Mouse (Mus musculus) limb, embryonic 10.5 days (tissue): Measurements from ENCODE around the gene Prrc2b. TPM values are rescaled to one million over a fixed set of nuclear protein-coding genes. Genes with fewer than 3 reads are reported as not detected.

Source experiments
- DNase-seq: peaks from one replicate; pipeline ENCODE4 v3.0.0-alpha.2; 2017; ENCODE audit warnings: low spot score
- H3K27ac ChIP-seq: fragments of 300-500 bp; sonication (generic); 2 replicates; pipeline ENCODE4 v1.5.1; 2016; ENCODE audit warnings: mild to moderate bottlenecking
- H3K27me3 ChIP-seq: fragments of 300-500 bp; sonication (generic); 2 replicates; pipeline ENCODE4 v1.6.1; 2016; ENCODE audit warnings: low read depth, mild to moderate bottlenecking; ENCODE audit not compliant: poor library complexity, severe bottlenecking
- H3K36me3 ChIP-seq: fragments of 300-500 bp; sonication (generic); 2 replicates; pipeline ENCODE4 v1.6.1; 2016; ENCODE audit warnings: mild to moderate bottlenecking, moderate library complexity
- H3K4me1 ChIP-seq: fragments of 300-500 bp; sonication (generic); 2 replicates; pipeline ENCODE4 v1.6.1; 2016
- H3K4me3 ChIP-seq: fragments of 300-500 bp; sonication (generic); 2 replicates; pipeline ENCODE4 v1.5.1; 2016; ENCODE audit warnings: mild to moderate bottlenecking, moderate library complexity
- H3K9me3 ChIP-seq: fragments of 300-500 bp; sonication (generic); replicated peaks from 2 replicates; pipeline ENCODE4 v1.6.1; 2016; ENCODE audit warnings: mild to moderate bottlenecking
- WGBS: fragments of 180-500 bp; shearing (Covaris S2); methylation state at CpG from one replicate; pipeline ENCODE4 v1.1.7; 2016; 5-methylcytosine and 5-hydroxymethylcytosine counted together
- microRNA-seq: library from miRNA; unstranded; fragments of <30 nt; microRNA quantifications from one replicate; pipeline ENCODE4, GENCODE M21; 2017
- polyA plus RNA-seq: library from polyadenylated mRNA; unstranded; fragments of >200 nt; fragmentation: Nextera tagmentation; extraction: Ambion mirVana; gene quantifications from 2 replicates; pipeline ENCODE4 v1.2.1, GENCODE M21; 2016

The Prrc2b gene
- polyA plus RNA-seq, 1 experiment from 2014 or later, result 80.3 TPM

- H3K36me3 ChIP-seq, result peaks cover 44% of the 10 kb centered on the region
- H3K4me1 ChIP-seq, result peaks cover 19% of the 10 kb centered on the region
- H3K27me3 ChIP-seq, result no peaks in the 10 kb centered on the region
- H3K27ac ChIP-seq, result peak overlapping the region; percentile 89
- no peaks in the 10 kb centered on the region for H3K9me3 ChIP-seq
- peak; percentile 34 for DNase-seq
- 62% methylated on average over 6 of the region's 6 CpGs for WGBS
- peak overlapping the region; percentile 87 for H3K4me3 ChIP-seq
Observed at GRCm38 (mm10) chr2:32258887-32259533, 108.1 kb downstream of the Prrc2b start.

- 2% methylated on average over 59 of the region's 59 CpGs for WGBS
- H3K27ac ChIP-seq, result peak within 1 kb of the TSS; percentile 89
Observed at GRCm38 (mm10) chr2:32259657-32260417, 109.0 kb downstream of the Prrc2b start, which contains the start of gene Uck1. Gene Uck1, minus strand, starts transcription at chr2:32260159.

GRCm38 (mm10) chr2:32260635-32261034, 109.8 kb downstream of the Prrc2b start:
- H3K4me3 ChIP-seq, result peak overlapping the region; percentile 87

More at GRCm38 (mm10) chr2:32259657-32260417, 109.0 kb downstream of the Prrc2b start, which contains the start of gene Uck1:
- peak; percentile 88 for DNase-seq
- H3K4me3 ChIP-seq, result peak within 1 kb of the TSS; percentile 87
- no peaks in the 10 kb centered on the region for H3K9me3 ChIP-seq
- H3K4me1 ChIP-seq, result peaks cover 19% of the 10 kb centered on the region
- no peaks in the 10 kb centered on the region for H3K27me3 ChIP-seq
- peaks cover 36% of the 10 kb centered on the region for H3K36me3 ChIP-seq

GRCm38 (mm10) chr2:32275823-32276222, 124.9 kb downstream of the Prrc2b start:
- 76% methylated on average over 3 of the region's 3 CpGs for WGBS
- Histone ChIP-seq H3K4me1 (no peaks in the 10 kb centered on the region), H3K9me3 (no peaks in the 10 kb centered on the region), H3K27ac (no peak overlapping the region), H3K27me3 (no peaks in the 10 kb centered on the region), H3K36me3 (peaks cover 43% of the 10 kb centered on the region), H3K4me3 (no peak overlapping the region)
- DNase-seq, result no peak

More at GRCm38 (mm10) chr2:32260635-32261034, 109.8 kb downstream of the Prrc2b start:
- peaks cover 30% of the 10 kb centered on the region for H3K36me3 ChIP-seq
- H3K9me3 ChIP-seq, result no peaks in the 10 kb centered on the region
- H3K27me3 ChIP-seq, result no peaks in the 10 kb centered on the region
- DNase-seq, result peak; percentile 36
- H3K27ac ChIP-seq, result no peak overlapping the region
- H3K4me1 ChIP-seq, result peaks cover 19% of the 10 kb centered on the region
- 34% methylated on average over 4 of the region's 4 CpGs for WGBS

- no peak overlapping the region for H3K27ac ChIP-seq
- H3K27me3 ChIP-seq, result no peaks in the 10 kb centered on the region
- no peak for DNase-seq
- no peaks in the 10 kb centered on the region for H3K9me3 ChIP-seq
- H3K4me1 ChIP-seq, result peaks cover 9% of the 10 kb centered on the region
- H3K4me3 ChIP-seq, result no peak overlapping the region
- peaks cover 89% of the 10 kb centered on the region for H3K36me3 ChIP-seq
- 90% methylated on average over 2 of the region's 2 CpGs for WGBS
Observed at GRCm38 (mm10) chr2:32282289-32282688, 131.4 kb downstream of the Prrc2b start.

GRCm38 (mm10) chr2:32282727-32283126, 131.8 kb downstream of the Prrc2b start:
- peaks cover 9% of the 10 kb centered on the region for H3K4me1 ChIP-seq
- WGBS, result 87% methylated on average over 1 of the region's 1 CpGs
- DNase-seq, result no peak
- H3K9me3 ChIP-seq, result no peaks in the 10 kb centered on the region
- H3K4me3 ChIP-seq, result no peak overlapping the region
- H3K27me3 ChIP-seq, result no peaks in the 10 kb centered on the region
- no peak overlapping the region for H3K27ac ChIP-seq
- H3K36me3 ChIP-seq, result peaks cover 84% of the 10 kb centered on the region

GRCm38 (mm10) chr2:32283986-32284385, 133.1 kb downstream of the Prrc2b start:
- no peak for DNase-seq
- Histone ChIP-seq H3K27ac (no peak overlapping the region), H3K9me3 (no peaks in the 10 kb centered on the region), H3K27me3 (no peaks in the 10 kb centered on the region), H3K4me3 (no peak overlapping the region), H3K36me3 (peaks cover 72% of the 10 kb centered on the region), H3K4me1 (peaks cover 14% of the 10 kb centered on the region)
- 88% methylated on average over 3 of the region's 3 CpGs for WGBS

Small RNAs within 50 kb of the gene (microRNA-seq; reads per million reads assigned to microRNA genes)
- not detected for gene Gm27805

Other genes starting within 250 kb of the Prrc2b start
- gene Aif1l, start 200.9 kb upstream of the Prrc2b start, polyA plus RNA-seq, result 107 and 120 TPM in 2 replicates
- 114 and 122 TPM in 2 replicates for gene Nup214, start 176.6 kb upstream of the Prrc2b start, polyA plus RNA-seq
- gene Fam78a, start 66.2 kb upstream of the Prrc2b start, polyA plus RNA-seq, result 2.0 TPM in 2 replicates
- 2.8 and 3.8 TPM in 2 replicates for gene Plpp7, start 55.6 kb upstream of the Prrc2b start, polyA plus RNA-seq
- gene Pomt1, start 85.5 kb downstream of the Prrc2b start, polyA plus RNA-seq, result 21.1 and 24.1 TPM in 2 replicates
- 69.6 and 74.0 TPM in 2 replicates for gene Uck1, start 109.1 kb downstream of the Prrc2b start, polyA plus RNA-seq
- 20.4 and 25.0 TPM in 2 replicates for gene Golga2, start 136.3 kb downstream of the Prrc2b start, polyA plus RNA-seq
- 440 and 446 TPM in 2 replicates for gene Swi5, start 137.0 kb downstream of the Prrc2b start, polyA plus RNA-seq
- gene Ciz1, start 201.2 kb downstream of the Prrc2b start, polyA plus RNA-seq, result 61.3 and 74.8 TPM in 2 replicates
- 27.1 and 33.6 TPM in 2 replicates for gene Dnm1, start 202.3 kb downstream of the Prrc2b start, polyA plus RNA-seq
- gene 1110008P14Rik, start 230.9 kb downstream of the Prrc2b start, polyA plus RNA-seq, result 36.3 and 37.0 TPM in 2 replicates
- gene Lcn2, start 237.2 kb downstream of the Prrc2b start, polyA plus RNA-seq, result not detected in 2 replicates
- gene Ptges2, start 244.8 kb downstream of the Prrc2b start, polyA plus RNA-seq, result 32.7 and 37.0 TPM in 2 replicates